Mouse (Mus musculus): ENCODE results near the gene Plekhm3.

DNA sequence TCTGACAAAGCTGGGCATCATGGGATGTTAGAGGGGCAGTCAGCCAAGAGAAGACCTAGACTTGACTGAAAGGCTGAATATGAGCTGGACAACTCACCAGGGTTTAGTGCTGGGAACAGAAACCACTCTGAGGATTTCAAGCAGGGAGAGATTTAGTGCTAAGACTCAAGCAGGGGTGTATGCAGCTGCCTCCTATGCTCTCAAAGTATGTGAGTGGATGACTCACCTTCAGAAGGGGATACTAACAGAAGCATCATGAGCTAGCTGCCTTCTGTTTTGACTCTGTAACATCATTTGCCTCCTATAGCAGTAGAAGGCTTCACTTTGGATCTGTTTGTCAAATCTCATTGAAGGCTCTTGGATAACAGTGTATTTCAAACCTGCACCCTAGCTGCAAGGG lies 212.0 kb downstream of the Plekhm3 start:
- TF ChIP-seq MAFK (IDR thresholded peaks at IDR 0.05; ENCODE audit: insufficient read depth, low read depth, low read length) = no peak
- no peak for TF ChIP-seq ZNF384 (IDR thresholded peaks at IDR 0.05; ENCODE audit: low read depth, low read length)
- no peak for TF ChIP-seq CHD2 (IDR thresholded peaks at IDR 0.05; ENCODE audit: low read depth, low read length)
- TF ChIP-seq ZC3H11A (IDR thresholded peaks at IDR 0.05; ENCODE audit: borderline replicate concordance, low read depth, low read length) = no peak
- no peak for TF ChIP-seq HCFC1 (IDR thresholded peaks at IDR 0.05; ENCODE audit: borderline replicate concordance, insufficient read depth, low read length)
